Mouse (Mus musculus) forelimb bud, embryonic 11.5 days (tissue): ENCODE measurements around the gene Nr3c2.
A peak's percentile ranks its signal among the peaks of the same experiment; 100 is the strongest.

Source experiments
- DNase-seq: peaks from one replicate; pipeline ENCODE4 v3.0.0-alpha.2; 2012; ENCODE audit warnings: low read depth, low spot score

The Nr3c2 gene

DNA sequence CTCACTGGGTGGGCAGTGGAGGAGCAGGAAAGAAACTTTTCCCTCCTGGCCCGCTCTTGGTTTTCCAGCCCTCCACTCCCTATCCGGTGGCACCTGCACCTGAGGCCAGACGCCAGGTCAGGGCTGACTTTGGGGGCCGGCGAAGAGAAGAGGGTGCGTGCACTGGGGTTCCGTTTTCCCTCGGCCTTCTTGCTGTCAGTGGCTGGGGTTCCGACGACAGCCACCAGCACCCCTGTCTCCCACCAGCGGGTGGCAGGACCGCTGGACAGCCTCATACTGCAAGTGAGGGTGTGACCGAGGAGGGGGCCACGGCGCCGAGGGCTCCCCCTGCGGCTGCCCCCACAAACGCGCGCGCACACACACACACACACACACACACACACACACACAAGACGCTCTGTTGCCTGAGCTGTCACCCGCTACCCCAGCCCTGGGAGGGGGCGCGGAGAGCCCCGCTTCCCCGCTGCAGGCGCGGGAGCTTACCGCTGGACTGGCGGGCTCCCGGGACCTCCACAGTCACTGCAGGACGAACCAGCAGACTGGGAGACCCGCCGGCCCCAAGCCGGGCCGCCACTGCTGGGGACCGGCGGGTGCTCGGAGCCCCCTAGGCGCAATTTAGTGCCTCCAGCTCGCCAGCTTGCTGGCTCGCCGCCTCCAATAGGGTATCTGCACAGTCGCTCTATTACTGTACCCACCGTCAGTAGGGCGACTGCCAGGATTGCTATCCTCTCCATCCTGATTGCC lies at the start of gene Nr3c2:
Nr3c2 (plus strand) TSS at position 32 of the 744 bp plus-strand sequence.
- DNase-seq: no peak

DNA sequence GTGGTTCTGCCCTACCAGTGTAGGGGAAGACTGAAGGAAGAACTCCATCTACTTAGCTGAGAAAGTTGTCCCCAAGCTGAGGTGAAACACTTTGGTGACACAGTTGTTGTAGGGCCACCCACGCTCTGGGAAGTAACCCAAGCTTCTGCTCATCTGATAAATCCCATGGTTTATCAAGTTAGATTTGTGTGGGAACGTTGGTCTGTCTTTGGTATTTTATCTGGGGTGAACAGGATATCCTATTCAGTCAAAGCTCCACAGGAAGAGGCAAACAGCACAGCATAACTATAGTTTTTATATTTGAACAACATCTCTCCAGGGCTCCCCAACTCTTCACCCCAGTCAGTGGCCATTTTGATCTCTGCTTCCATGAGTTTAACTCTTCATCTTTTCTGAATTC lies 40.7 kb upstream of the Nr3c2 start:
- no peak for DNase-seq

DNA sequence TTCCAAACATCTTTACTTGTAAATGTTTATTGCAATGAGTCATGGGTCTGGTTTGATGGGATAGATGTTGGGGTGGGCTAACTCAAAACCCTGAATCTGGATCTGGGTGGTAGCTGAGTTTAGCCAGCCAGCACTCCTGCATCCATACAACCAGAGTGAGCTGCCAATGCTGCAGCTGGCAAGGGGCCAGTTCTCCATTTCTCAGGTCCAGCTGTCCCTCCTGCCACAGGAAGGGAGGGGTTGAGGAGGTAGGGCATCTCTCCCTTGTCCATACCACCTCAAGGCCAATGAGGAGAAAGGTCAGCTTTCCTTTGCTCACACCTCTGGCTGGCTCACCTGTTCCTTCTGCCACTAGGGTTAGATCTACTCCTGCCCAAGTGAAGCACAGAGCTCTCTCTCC lies 39.5 kb upstream of the Nr3c2 start:
- no peak for DNase-seq

DNA sequence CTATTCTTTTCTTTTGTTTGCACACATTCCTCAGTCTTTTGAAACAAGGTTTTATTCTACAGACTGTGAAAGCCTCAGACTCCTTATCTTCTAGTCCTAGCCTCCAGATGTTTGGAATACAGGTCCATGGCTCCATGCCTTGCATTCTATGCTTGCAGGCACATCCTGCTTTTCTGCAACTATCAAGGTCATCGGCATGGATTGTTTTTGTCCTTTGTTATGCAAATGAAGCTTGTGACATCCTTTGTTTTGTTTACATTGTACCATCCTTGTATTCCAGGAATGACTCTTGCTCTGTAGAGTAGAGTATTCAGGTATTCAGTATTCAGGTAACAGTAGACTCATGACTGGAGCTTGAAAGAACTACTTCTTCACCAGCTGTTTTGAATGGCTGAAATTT lies 36.2 kb upstream of the Nr3c2 start:
- DNase-seq: no peak

DNA sequence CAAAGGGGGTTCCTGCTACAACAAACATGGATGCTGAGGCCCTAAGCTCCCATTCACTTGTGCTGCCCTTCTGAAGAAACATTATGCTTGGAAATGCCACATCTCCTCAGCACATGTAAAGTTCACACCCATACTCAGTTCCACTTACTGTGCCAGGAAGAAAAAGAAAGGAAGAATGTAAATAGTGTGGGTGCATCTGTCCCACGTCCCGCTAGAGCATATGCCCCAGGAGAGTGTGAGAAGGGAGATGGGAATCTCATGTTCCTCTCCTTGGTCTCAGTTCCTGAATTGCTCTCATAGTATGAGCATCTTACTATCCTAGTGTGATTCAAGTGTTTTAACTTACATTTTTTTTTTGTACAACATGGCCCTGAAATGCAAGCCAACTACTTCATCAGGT lies 22.4 kb upstream of the Nr3c2 start:
- DNase-seq: no peak

DNA sequence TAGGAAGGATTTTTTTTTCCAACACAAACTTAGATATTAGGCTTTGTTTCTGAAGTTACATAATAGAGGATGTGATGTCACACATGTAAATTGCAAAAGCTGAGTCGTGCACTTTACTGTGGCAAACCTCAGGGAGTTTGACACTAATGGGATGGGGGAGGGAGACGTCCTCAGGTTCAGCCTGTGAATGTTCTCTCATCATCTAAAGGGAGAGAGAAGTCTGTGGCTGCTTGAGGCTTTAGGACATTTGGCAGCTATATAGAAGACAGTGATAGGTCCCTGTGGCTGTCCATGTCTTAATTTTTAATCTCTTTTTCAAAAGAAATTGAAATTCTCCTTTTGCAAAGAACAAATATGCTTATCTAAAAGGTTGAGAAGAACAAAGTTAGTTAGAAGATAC lies 2.2 kb upstream of the Nr3c2 start:
- no peak for DNase-seq

DNA sequence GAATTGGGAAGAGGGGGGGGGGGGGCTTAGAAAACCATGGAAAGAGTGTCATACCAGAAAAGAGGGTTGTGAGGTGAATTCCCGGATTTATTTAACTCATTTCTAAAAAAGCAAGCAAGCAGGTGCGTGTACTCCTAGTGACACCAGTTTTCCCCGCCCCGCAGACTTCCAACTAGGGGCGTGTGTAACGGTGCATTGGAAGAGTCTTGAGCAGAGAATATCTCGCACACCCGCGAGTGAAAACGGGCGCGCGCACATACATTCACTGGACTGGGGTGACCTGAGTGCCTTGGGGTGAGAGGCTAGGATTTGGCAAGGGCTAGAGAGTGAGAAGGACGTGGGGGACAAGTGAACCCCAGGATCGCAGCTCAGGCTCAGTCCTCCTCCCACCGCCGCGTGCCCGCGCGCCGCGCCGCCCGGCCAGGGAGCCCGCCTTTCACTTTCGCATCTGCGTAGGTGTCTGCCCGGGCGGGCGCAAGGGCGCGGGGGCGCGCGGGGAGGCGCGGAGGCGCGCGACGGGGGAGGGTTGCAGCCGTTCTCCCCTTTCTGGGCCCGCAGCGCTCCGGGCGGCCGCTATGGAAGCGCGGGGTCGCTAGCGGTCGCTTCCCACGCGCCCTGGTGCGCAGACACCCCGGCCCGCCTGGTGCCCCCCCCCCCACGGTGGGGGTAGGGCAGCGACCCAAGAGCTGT lies 376 bp upstream of the Nr3c2 start:
- peak; percentile 23 for DNase-seq

DNA sequence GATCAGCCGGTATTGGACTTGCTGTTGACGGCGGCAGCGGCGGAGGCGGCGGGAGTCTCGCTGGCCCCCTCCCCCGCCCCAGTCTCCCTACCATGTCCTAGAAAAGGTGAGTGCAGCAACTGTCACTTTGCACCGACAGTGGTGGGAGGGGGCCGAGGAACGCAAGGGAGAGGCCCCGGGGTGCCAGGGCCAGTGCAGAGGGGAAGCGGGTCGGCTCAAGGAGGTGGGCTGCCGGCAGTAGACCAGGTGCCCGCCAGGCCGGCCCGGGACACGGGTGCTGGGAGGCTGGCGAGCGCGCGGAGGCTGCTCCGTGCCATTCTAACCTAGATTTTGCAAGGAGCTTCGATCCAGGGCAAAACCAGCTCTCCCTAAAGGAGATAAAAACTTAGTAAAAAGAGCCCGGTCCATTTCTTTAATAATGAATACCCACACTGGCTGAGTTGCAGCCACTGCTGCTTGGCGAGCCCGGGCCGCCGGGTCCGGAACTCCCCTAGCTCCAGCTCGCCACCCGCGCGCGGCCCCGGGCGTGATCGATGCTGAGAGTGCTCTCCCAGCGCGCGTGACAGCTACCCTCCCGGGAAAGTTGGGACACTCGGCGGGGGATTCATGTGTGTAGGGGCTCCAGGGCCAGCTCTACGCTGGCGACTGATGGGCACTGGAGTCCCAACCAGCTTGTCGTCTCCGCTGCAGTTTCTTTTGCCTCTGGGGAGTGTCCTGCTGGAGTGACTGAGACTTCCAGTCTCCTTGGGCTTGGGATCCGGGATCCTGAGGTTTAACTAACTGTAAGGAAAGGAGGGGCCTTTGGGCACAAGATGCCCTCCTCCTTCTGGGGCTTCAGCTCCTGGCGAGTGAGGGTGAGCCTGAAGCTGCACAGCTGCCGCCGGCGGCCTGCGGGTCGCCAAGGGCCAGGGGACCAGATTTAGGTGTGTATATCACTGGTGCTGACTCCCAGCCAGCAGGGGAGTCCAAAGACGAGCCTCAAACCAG lies 1.2 kb downstream of the Nr3c2 start:
- no peak for DNase-seq

DNA sequence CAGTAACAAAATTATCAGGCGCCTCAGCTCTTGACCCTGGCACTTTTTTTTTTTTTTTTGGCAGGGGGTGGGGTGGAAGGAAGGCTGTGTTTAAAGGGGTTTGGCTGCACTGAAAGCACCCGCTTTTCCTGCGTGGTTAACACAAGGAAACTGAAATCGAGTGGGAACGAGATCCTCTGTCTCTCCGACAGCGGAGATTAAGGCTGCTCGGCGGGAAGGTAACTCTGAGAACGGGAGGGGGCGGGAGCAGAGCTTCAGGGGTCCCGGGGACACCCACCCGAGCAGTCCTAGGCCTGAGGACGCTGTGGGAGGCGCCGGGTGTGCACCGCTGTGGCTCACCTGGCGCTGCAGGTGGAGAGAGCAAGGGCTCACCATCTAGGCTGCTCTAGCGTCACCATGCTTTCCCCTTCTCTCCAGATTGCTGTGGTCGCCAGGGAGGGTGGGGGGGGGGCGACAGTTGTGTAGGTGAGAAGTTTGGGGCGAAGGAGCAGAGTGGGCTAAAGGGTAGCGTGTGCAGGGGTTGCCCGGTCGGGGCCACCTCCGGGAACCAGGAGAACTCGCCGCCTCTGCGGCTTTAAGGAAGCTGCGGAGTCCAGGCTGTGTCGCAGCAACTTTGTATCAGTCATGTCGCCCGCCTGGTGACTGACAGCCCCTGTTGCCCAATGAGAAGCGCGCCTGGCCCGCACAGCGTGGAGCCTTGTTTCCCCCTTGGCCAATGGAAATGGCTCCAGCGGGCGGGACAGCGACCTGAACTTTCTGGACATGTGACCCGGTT lies 2.4 kb downstream of the Nr3c2 start:
- DNase-seq: peak; percentile 94

DNA sequence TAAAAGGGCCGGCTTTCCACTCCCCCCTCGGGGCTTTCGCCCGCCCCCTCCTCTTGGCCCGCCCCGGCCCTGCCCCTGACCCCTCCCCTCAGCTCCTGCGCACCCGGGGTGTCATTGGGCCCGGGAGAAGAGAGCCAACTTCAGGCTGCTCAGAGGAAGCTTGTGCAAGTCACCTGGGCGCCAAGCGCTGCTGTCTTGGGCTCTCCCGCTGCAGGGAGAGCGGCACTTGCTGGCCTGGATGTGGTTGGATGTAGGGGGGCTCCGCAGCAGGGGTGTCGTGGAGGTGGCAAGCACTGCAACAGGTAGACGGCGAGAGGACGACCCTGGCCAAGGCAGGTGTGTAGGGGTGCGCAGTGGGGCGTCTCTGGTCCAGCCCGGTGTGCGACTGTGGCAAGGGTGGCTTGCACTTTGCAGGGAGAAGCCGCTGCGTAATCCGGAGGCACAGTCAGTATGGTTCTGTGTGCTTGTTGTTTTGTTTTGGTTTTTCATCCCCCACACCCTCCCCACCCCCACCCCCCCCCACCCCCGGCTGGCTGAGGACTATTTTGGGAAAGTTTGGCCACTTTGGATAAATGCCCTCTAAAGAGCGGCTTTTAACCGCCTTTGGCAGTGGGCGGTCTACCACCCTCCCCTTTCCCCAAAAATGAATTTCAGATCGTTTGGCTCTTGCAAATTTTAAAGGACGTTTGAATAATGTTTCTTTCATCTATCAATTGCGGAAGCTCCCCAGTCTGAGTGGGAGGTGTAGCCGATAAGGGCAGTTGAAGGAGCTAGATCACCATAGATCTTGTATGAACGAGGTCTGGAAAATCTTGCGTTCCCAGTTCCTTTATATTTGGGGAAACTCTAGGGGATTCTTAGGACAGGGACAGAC lies 3.2 kb downstream of the Nr3c2 start:
- DNase-seq: no peak

DNA sequence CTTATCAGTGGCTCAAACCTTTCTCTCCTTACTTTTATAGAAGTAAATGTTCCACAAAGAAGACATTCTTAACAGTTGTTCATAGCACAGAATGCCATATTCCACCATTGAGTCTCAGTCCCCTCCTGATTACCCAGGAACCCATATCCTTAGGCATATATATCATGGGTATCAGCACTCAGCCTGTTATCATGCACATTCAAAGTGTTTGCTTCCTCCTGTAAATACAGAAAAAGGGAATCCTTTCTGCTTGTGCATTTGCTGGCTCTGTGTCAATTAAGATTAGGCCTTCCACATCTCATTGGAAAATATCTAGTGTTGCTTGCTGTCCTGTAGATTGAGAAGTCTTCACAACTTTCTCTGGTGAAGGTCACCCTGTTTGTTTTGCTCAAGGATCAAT lies 12.0 kb downstream of the Nr3c2 start:
- no peak for DNase-seq

DNA sequence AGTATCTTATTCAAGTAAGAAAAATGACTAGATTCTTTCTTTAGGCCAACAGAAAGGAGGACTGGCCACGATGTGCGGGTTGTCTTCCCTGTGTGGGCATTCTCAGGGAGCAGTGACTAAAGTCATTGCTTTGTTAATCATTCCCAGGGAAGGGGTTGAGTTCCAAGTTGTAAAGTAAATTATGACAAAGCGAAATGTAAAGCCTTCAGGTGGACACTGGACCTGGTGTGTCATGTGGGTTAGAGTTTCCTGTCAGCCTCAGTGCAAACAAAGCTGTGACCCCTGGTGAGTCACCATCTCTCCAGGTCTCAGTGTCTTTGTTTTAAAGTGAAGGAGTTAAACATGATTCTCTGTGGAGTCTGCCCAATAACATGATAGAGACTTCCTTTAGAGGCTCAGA lies 13.4 kb downstream of the Nr3c2 start:
- no peak for DNase-seq

DNA sequence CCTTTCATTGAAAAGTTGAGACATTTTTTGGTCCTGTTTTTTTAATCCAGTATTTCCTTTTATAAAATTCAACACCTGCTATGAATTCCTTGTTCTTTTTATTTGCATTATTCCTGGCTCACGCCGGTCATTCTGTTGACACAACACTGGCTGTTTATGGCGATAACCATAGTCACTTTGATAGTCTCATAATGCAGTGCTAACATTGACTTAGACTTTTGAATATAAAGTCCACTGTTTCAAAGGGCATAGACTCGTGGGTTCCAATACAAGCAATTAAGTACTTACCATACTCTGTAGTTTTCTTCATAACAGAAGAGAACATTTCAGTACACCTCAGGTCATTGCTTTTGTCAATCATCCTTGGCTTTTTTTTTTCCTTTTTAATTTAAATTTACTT lies 14.0 kb downstream of the Nr3c2 start:
- no peak for DNase-seq

DNA sequence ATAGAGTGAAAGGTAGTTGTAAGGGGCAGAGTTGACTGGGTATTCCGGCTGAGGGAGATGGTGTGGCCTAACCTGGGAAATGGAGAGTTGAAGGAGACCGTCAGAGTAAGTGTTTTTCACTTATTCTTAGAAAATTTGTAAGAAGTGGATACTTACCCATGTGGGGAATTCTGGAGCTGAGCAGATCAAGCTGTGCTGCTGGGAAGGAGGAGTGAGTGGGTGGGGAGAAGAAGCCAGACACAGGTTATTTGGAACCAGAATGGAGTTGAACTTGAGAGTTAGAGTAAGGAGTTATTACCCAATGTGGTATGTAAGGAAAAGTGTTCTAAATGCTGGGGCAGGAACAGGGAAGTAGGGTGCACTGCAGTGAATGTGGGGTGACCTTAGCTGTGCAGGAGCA lies 16.0 kb downstream of the Nr3c2 start:
- DNase-seq: no peak

DNA sequence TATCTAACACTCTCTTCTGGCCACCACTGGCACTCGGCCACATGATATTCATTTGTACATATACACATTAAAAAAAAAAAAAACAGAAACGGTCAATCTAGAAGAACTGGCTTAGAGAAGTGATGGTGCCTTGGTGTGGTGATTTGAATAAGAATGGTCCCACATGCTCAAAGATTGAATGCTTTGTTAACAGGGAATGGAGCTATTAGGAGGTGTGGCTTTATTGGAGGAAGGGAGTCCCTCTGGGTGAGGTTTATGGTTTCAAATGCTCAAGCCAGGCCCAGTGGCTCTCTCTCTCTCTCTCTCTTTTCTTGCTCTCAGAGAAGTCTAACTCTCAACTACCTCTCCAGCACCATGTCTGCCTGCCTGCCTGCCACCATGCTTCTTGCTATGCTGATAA lies 20.3 kb downstream of the Nr3c2 start:
- DNase-seq: no peak

DNA sequence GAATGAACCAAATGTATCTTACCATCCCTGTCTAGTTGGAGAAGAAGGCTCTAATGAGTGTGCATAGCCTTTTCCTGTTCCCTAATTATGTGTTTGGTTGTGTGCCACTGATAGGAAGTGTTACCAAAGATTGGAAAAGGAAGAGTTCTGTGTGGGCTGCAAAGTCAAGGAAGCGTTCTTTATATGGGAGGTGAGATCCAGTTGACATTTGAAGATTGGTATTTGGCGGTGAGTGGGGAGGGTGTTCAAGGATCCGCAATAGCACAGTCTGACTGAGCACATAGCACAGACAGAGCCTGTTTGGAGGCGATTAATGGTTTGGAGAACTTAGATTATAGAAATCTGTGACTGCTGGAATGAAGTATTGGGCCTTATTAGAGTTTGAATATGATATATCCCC lies 24.9 kb downstream of the Nr3c2 start:
- no peak for DNase-seq

DNA sequence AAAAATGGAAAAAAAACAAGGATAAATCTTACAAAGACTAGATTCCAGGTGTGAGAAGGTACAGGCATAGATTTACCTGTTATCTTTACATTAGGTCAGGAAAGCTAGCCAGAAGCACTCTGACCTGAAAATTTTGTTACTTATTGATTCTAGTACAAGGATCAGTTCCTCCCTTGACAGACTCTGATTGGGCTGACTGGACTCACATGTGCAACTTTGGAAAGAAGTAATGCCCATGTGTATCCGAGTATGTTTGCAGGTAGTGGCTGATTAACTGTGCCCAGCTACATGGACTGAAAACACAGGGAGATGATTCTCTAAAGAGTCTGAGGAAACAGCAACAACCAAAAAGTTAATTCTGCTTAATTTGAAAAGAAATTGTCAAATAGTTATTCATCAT lies 29.1 kb downstream of the Nr3c2 start:
- DNase-seq: no peak

DNA sequence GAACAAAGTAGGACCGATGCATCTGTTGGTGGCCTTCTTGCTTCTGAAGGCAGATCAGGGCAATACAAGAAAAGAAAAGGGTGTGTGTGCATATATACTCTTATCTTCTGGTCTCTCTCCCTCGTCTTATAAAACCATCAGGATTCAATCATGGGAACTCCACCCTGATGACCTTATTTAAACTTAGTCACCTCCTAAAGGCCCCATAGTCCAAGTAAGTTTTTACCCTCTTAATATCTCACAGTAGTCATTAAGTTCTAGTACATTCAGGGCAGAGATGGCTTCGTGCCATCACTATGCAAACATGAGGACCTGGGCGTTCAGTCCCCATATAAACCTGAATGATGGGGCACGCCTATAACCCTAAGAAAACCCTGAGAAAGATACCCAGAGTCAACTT lies 29.6 kb downstream of the Nr3c2 start:
- DNase-seq: no peak

DNA sequence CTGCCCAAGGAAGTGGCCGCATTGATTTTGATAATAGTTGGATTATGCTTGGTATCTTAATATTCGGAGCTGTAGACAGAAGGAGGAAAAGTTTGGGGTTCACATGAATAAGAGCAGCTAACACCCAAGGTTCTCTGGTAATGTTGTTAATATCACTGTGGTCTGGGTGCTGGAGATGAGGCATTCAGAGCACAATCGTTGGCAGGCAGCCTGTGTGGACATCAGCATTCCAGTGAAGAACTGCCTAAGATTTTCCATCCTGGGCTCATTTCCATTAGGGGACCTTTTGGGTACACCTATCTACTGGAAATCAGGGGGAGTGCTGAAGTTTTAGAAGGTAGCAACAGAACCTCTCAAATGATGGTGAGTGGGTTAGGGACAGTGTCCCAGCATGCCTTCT lies 65.8 kb downstream of the Nr3c2 start:
- no peak for DNase-seq

DNA sequence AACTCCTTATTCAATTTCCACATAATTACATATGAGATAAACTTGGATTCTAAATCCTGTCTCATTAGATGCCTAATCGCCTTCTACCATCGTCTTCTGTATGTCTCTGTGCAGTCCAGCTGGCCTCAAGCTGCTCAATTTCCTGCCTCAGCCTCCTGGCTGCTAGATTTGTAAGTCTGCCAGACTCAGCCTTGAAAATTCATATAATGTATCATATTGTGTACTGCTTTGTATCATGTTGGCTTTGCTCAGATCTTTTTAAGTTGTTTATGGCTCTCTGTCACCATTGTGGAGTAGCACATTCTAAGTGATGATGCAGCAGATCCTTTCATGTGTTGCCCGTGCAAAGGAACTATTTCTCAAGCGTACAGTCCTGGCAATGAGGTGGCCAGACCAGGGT lies 71.9 kb downstream of the Nr3c2 start:
- DNase-seq: no peak
